Mouse (Mus musculus) layer of hippocampus, postnatal 14 days (tissue): ENCODE measurements around the gene Trim80. TPM values are rescaled to one million over a fixed set of nuclear protein-coding genes. Genes with fewer than 3 reads are reported as not detected.
A peak's percentile ranks its signal among the peaks of the same experiment; 100 is the strongest.
"Not testable (repeated sequence)": the region's sequence is repeated elsewhere in the genome, so short reads cannot be mapped to it uniquely, and the experiment has no call there.

ENCODE experiments used
- DNase-seq, 2 experiments: peaks; one replicate each; pipeline ENCODE4 v3.0.0; 2021 to 2022; ENCODE audit warnings: low spot score in 2 of 2, mixed read lengths in 1 of 2
- total RNA-seq, 2 experiments: library from RNA; stranded (reverse); gene quantifications; 2 replicates each; pipeline ENCODE4 v1.2.3; 2021

Trim80 gene
- total RNA-seq, 2 experiments from 2014 or later = not detected

GRCm38 (mm10) chr11:115427482-115428331 lies 12.6 kb upstream of the Trim80 start:
- DNase-seq = peak; percentile 80 to 84

DNA sequence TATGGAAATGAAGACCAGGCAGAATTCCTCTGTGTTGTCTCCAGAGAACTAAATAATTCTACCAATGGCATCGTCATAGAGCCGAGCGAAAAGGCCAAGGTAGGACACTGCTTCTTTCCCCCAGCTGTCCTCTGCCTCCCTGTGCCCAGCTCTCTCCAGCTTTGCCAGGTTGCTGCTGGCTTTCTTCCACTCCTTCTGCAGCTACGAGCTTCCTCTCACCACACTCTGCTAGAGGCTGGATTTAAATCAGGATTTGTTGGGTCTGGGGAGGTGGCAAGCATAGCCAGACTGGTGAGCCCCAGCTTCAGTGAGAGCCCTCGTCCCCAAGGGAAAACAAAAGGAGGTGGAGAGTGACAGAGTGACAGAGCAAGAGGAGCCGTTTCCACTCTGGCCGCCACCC lies 11.0 kb upstream of the Trim80 start:
- DNase-seq = no peak

GRCm38 (mm10) chr11:115430561-115430960 lies 9.8 kb upstream of the Trim80 start:
- DNase-seq = no peak

GRCm38 (mm10) chr11:115432814-115433213 lies 7.5 kb upstream of the Trim80 start:
- DNase-seq = no peak

DNA sequence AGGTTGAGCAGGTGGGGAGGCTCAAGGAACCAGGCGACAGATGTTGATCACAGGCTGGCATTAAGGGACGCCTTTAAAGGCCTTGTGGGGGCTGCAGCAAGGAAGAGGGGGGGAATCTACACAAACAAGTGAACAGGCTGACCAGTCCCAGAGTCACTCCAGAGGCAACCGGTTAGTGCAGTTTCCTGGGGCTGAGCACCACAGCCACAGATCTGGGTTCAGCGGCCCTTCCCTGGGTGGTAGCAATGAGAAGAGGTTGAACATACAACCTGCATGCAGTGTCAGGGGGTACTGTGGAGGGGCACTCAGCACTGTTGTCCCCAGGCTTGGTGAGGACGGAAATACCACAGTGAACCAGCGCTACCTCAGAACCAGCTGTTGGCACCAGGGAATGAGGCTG lies 7.0 kb upstream of the Trim80 start:
- DNase-seq = no peak

DNA sequence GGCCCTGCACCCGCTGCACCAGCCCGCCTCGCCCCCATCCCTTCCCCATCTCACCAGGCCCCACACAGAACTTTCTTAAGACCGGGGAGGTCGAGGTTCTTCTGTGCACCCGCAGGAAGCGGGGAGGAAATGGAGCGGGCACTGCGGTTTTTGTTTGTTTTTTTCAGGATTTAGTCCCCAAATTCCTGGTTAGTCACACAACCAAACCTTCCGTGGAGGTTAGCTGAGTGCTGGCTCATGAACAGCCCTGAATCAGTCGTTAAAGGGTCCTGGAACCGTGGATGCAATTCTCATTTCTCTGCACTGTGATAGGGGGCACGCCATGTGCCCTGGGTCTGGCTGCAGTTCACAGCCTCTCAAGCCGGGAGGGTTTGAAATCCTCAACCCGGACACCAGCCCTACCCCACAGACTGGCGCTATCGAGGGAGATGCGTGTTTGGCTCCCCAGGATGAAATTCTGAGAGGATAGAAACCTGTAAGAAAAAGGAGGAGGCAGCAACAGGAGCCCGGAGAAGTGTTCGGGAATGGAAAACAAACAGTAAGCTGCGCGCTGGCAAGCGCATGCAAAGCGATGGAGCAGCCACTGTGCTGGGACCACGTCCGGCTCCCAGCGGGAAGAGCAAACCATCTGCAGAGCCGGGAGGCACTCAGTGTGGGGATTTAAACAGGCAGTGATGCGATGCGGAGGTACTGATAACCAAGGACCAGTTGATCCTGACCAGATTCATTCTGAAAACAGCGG lies 4.6 kb upstream of the Trim80 start:
- no peak for DNase-seq

DNA sequence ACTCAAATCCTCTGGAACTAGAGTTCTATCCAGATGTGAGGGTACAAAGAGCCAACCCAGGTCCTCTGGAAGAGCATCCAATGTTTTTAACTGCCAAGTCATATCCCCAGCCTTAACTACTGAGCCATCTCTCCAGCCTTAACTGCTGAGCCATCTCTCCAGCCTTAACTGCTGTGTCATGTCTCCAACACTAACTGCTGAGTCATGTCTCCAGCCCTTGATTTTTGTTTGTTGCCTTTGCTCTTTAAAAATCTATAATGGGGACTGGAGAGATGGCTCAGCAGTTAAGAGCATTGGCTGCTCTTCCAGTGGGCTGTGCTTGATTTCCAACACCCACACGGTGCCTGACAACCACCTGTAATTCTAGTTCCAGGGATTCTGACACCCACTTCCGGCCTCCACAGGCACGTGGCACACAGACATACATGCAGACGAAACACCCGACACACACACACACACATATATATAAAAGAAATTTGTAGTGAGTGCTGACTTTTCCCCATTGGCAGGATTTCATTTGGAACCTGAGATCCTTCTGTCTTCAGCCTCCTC lies 2.7 kb upstream of the Trim80 start:
- no peak for DNase-seq

- DNase-seq = no peak
These were observed 1.0 kb upstream of the Trim80 start for GRCm38 (mm10) chr11:115439326-115439725.

- no peak for DNase-seq
These were observed 1.1 kb downstream of the Trim80 start for GRCm38 (mm10) chr11:115441417-115441816.

DNA sequence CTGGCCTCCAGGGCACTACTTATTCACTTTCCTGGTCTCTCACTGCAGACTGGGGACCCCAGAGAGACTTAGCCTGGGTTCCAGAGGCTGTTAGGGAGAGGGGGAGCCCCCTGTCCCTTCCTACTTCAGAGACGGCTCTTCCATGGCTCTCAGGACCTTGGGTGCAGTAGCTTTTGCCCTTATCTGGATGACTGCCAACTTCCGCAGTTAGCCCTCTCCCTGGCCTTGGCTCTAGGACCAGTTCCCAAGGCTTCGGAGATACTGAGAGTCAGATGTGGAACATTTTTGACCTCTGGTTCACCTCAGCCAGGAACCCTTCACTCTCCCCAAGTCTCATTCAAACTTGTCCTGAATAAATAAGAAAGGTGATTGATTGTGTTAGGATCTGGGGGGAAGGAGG lies 6.6 kb downstream of the Trim80 start:
- DNase-seq = no peak

- no peak for DNase-seq
These were observed 7.1 kb downstream of the Trim80 start for GRCm38 (mm10) chr11:115447321-115447885.

GRCm38 (mm10) chr11:115448075-115448474 lies 7.7 kb downstream of the Trim80 start:
- DNase-seq = no peak

DNA sequence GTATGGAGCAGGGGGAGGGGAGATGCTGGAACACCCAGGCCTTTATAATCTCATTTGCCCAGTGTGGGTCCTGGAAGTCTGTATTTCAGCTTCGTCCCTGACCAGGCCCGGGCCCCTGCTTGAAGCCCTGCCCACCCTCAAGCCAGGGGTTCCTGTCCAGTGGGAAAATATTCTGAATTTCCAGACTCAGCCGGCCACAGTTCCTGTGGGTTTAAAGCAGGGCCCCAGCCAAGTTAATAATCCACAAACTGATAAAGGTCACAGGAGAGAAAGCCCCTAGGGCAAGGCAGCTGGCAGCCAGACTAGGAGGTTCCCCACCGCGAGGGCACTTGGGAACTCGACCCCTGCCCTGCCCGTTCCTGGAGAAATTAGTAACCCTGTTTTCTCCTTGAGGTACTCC lies 8.7 kb downstream of the Trim80 start:
- no peak for DNase-seq

GRCm38 (mm10) chr11:115450176-115450575 lies 9.8 kb downstream of the Trim80 start:
- DNase-seq = no peak

DNA sequence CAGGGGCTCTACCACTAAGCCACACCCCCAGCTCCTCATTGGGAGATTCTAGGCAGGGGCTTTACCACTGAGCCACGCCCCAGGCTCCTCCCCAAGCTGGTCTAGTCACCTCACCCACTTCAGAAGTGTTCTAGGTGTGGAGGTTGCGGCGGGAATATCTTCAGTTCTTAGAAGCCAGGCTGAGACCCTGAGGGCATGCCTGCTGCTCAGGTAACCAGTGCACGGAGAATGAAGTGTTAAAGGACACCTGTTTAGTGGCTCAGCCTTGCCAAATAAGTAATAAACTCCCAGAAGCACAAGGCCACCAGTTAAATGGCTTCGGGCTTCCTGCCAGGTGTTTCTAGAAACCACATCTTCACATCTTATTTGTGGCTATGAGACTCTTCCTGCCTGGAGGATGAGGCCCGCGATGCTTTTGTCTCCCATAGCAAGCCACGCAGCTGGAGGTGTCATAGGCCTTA lies 11.5 kb downstream of the Trim80 start:
- no peak for DNase-seq

DNA sequence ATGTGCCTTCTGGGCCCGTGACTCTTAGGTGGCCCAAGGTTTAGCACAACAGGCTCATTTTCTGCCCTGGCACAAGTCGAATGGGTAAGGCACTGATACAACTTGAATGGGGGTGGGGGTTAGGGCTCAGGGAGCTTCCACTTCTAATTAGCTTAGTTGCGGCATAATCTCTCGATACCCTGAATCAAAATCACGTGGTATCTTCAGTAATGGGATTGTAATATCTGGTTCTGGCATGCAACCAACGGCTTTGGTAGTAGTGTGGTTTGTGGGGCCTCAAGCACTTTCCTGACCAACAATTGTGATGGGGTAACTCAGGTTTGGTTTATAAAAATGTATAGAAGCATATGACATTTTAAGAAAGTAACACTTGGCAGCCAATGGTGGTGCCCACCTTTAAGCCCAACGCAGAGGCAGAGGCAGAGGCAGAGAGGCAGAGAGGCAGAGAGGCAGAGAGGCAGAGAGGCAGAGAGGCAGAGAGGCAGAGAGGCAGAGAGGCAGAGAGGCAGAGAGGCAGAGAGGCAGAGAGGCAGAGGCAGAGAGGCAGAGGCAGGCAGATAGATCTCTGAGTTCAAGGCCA lies 12.0 kb downstream of the Trim80 start:
- DNase-seq = no peak

DNA sequence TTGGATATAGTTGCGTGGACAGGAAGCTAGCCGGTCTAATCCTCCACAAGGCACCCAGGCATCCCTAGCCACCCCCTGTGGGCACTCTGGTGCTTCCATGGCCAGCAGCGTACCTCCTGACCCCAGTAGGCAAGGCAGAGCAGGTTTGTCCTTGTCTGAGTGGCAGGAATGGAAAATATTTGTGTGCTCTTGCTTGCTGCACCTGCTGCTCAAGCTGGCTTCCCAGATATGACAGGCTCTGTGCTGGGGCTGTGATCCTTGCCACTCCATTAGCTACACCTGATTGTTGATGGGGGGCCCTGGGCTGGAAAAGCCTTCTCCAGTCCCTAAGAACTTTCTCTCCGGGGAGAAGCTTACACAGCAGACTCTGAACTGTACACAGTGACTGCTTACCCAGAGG lies 13.0 kb downstream of the Trim80 start:
- no peak for DNase-seq

DNA sequence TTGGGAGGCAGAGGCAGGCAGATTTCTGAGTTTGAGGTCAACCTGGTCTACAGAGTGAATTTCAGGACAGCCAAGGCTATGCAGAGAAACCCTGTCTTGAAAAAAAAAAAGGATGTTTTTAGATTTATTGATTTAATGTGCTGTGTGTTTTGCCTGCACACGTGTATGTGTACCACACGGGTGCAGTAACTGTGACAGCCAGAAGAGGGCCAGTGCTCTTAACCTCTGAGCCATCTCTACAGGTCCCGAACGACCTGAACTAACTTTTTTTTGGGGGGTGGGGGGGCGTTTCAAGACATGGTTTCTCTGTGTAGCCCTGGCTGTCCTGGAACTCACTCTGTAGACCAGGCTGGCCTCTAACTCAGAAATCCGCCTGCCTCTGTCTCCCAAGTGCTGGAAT lies 14.5 kb downstream of the Trim80 start:
- DNase-seq = not testable (repeated sequence)

- DNase-seq = no peak
These were observed 15.3 kb downstream of the Trim80 start for GRCm38 (mm10) chr11:115455619-115456018.

GRCm38 (mm10) chr11:115456182-115456581 lies 15.8 kb downstream of the Trim80 start:
- DNase-seq = no peak

- DNase-seq = no peak
These were observed 17.1 kb downstream of the Trim80 start for GRCm38 (mm10) chr11:115457405-115457804.
